Mouse (Mus musculus) lung, postnatal 0 days (tissue): ENCODE measurements around the gene Rsc1a1.

Experiments used
- CTCF ChIP-seq: IDR thresholded peaks from 2 replicates; pipeline ENCODE4 v1.5.1; 2016; ENCODE audit warnings: antibody characterized with exemption, mild to moderate bottlenecking
- EP300 ChIP-seq: IDR thresholded peaks from 2 replicates; pipeline ENCODE4 v1.6.1; 2016; ENCODE audit warnings: antibody characterized with exemption, mild to moderate bottlenecking, control low read depth

DNA sequence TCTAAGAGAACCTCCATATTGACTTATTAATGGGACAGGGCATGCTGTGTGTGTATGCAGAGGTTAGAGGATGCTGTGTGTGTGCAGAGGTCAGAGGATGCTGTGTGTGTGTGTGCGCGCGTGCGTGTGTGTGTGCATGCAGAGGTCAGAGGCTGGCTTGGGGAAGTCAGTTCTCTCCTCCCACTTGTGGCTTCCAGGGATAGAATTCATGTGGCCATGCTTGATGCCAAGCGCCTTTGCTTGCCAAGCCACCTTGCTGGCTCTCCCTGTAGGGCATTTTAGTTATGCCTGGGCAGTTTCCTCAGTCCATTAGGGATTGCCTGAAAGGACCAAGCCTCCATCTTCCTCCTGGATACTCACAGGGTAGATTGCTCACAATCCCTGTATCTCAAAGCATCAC lies 48.7 kb downstream of the Rsc1a1 start:
- TF ChIP-seq CTCF, result no peak
- no peak for TF ChIP-seq EP300
